Mouse (Mus musculus) cerebellum, adult 2 months (tissue): ENCODE data around the gene Hax1.

Source experiments
- CTCF ChIP-seq: fragments of 200-500 bp; IDR thresholded peaks from 2 replicates; pipeline ENCODE4 v1.5.1; 2011; ENCODE audit warnings: low read depth, mild to moderate bottlenecking, control low read depth, low read length, moderate library complexity, borderline replicate concordance; ENCODE audit not compliant: insufficient read depth
- POLR2A ChIP-seq: fragments of 200-500 bp; IDR thresholded peaks from 2 replicates; pipeline ENCODE4 v1.6.1; 2011; ENCODE audit warnings: low read length, control low read depth, borderline replicate concordance; ENCODE audit not compliant: insufficient read depth

DNA sequence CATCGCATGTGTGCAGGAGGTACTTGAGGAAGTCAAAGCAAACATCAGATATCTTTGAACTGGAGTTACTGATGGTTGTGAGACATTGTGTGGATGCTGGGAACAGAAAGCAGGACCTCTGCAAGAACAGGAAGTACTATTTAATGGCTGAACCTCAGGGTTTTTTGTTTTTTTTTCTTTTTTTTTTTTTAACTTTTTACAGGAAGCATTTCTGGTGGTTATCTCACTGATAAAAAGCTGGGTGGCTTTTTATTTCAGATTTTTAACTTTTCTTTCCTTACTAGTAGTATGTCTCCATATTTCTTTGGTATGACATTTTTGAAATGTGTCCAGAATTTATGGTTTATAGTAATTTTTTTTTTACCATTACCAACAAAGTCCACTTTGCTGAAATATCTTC lies 37.7 kb upstream of the Hax1 start:
- TF ChIP-seq POLR2A (no peak), CTCF (no peak)
